Mouse (Mus musculus): ENCODE data around the gene Rab1b. TPM values are rescaled to one million over a fixed set of nuclear protein-coding genes. Genes with fewer than 3 reads are reported as not detected.

Rab1b gene
- polyA plus RNA-seq, 1 experiment = 31.8 TPM

GRCm38 (mm10) chr19:5071545-5072369 is 35.1 kb downstream of the Rab1b start:
- H3K4me1 ChIP-seq (ENCODE audit: control insufficient read depth, insufficient read depth, low read length) = peaks cover 3% of the 10 kb centered on the region
- no peak overlapping the region for H3K27ac ChIP-seq (ENCODE audit: control insufficient read depth, insufficient read depth, low read depth, low read length, poor library complexity)
- H3K4me3 ChIP-seq (replicated peaks; ENCODE audit: control insufficient read depth, low read depth, low read length) = peak overlapping the region; percentile 45
- WGBS = 8% methylated on average over 40 of the region's 40 CpGs
- TF ChIP-seq CTCF (IDR thresholded peaks at IDR 0.05; ENCODE audit: control insufficient read depth, insufficient read depth, low read length) (no peak), POLR2A (IDR thresholded peaks at IDR 0.05; ENCODE audit: borderline replicate concordance, control insufficient read depth, low read depth, low read length) (no peak)

GRCm38 (mm10) chr19:5071077-5071476 is 35.8 kb downstream of the Rab1b start:
- 56% methylated on average over 11 of the region's 11 CpGs for WGBS
- H3K27ac ChIP-seq (ENCODE audit: control insufficient read depth, insufficient read depth, low read depth, low read length, poor library complexity) = no peak overlapping the region
- no peak for TF ChIP-seq POLR2A (IDR thresholded peaks at IDR 0.05; ENCODE audit: borderline replicate concordance, control insufficient read depth, low read depth, low read length)
- H3K4me1 ChIP-seq (ENCODE audit: control insufficient read depth, insufficient read depth, low read length) = peaks cover 3% of the 10 kb centered on the region
- no peak overlapping the region for H3K4me3 ChIP-seq (replicated peaks; ENCODE audit: control insufficient read depth, low read depth, low read length)

GRCm38 (mm10) chr19:5069978-5070377 is 36.9 kb downstream of the Rab1b start:
- TF ChIP-seq CTCF (IDR thresholded peaks at IDR 0.05; ENCODE audit: control insufficient read depth, insufficient read depth, low read length) = no peak
- TF ChIP-seq POLR2A (IDR thresholded peaks at IDR 0.05; ENCODE audit: borderline replicate concordance, control insufficient read depth, low read depth, low read length) = no peak
- Histone ChIP-seq H3K27ac (ENCODE audit: control insufficient read depth, insufficient read depth, low read depth, low read length, poor library complexity) (no peak overlapping the region), H3K4me3 (replicated peaks; ENCODE audit: control insufficient read depth, low read depth, low read length) (no peak overlapping the region), H3K4me1 (ENCODE audit: control insufficient read depth, insufficient read depth, low read length) (peaks cover 3% of the 10 kb centered on the region)
- 94% methylated on average over 7 of the region's 7 CpGs for WGBS

- Histone ChIP-seq H3K4me1 (ENCODE audit: control insufficient read depth, insufficient read depth, low read length) (peaks cover 3% of the 10 kb centered on the region), H3K4me3 (replicated peaks; ENCODE audit: control insufficient read depth, low read depth, low read length) (no peak overlapping the region), H3K27ac (ENCODE audit: control insufficient read depth, insufficient read depth, low read depth, low read length, poor library complexity) (no peak overlapping the region)
- 83% methylated on average over 5 of the region's 5 CpGs for WGBS
- TF ChIP-seq POLR2A (IDR thresholded peaks at IDR 0.05; ENCODE audit: borderline replicate concordance, control insufficient read depth, low read depth, low read length) (no peak), CTCF (IDR thresholded peaks at IDR 0.05; ENCODE audit: control insufficient read depth, insufficient read depth, low read length) (no peak)
These were observed 37.4 kb downstream of the Rab1b start for GRCm38 (mm10) chr19:5069486-5069885.

- 58% methylated on average over 21 of the region's 21 CpGs for WGBS
- TF ChIP-seq POLR2A (IDR thresholded peaks at IDR 0.05; ENCODE audit: borderline replicate concordance, control insufficient read depth, low read depth, low read length) (no peak), CTCF (IDR thresholded peaks at IDR 0.05; ENCODE audit: control insufficient read depth, insufficient read depth, low read length) (no peak)
- Histone ChIP-seq H3K4me1 (ENCODE audit: control insufficient read depth, insufficient read depth, low read length) (peaks cover 3% of the 10 kb centered on the region), H3K27ac (ENCODE audit: control insufficient read depth, insufficient read depth, low read depth, low read length, poor library complexity) (no peak overlapping the region), H3K4me3 (replicated peaks; ENCODE audit: control insufficient read depth, low read depth, low read length) (no peak overlapping the region)
These were observed 38.2 kb downstream of the Rab1b start for GRCm38 (mm10) chr19:5068570-5069234.

- 6% methylated on average over 56 of the region's 56 CpGs for WGBS
- no peak within 1 kb of the TSS for H3K4me3 ChIP-seq (replicated peaks; ENCODE audit: control insufficient read depth, low read depth, low read length)
- no peak for TF ChIP-seq POLR2A (IDR thresholded peaks at IDR 0.05; ENCODE audit: borderline replicate concordance, control insufficient read depth, low read depth, low read length)
- TF ChIP-seq CTCF (IDR thresholded peaks at IDR 0.05; ENCODE audit: control insufficient read depth, insufficient read depth, low read length) = no peak
- H3K27ac ChIP-seq (ENCODE audit: control insufficient read depth, insufficient read depth, low read depth, low read length, poor library complexity) = peak within 1 kb of the TSS; percentile 28; the same call in 1 of the 2 replicates
- peaks cover 3% of the 10 kb centered on the region for H3K4me1 ChIP-seq (ENCODE audit: control insufficient read depth, insufficient read depth, low read length)
These were observed 38.9 kb downstream of the Rab1b start, which contains the start of gene Cd248 for GRCm38 (mm10) chr19:5067867-5068569. Gene Cd248 (plus strand): TSS chr19:5068078.

- Histone ChIP-seq H3K27ac (ENCODE audit: control insufficient read depth, insufficient read depth, low read depth, low read length, poor library complexity) (no peak overlapping the region), H3K4me1 (ENCODE audit: control insufficient read depth, insufficient read depth, low read length) (peaks cover 1% of the 10 kb centered on the region; the same call in 1 of the 2 replicates), H3K4me3 (replicated peaks; ENCODE audit: control insufficient read depth, low read depth, low read length) (no peak overlapping the region)
- TF ChIP-seq POLR2A (IDR thresholded peaks at IDR 0.05; ENCODE audit: borderline replicate concordance, control insufficient read depth, low read depth, low read length) (no peak), CTCF (IDR thresholded peaks at IDR 0.05; ENCODE audit: control insufficient read depth, insufficient read depth, low read length) (no peak)
- 8% methylated on average over 15 of the region's 15 CpGs for WGBS
These were observed 39.7 kb downstream of the Rab1b start for GRCm38 (mm10) chr19:5067040-5067799.
